Mouse (Mus musculus) layer of hippocampus, postnatal 14 days (tissue): ENCODE data around the gene Pla2g4a. TPM values are rescaled to one million over a fixed set of nuclear protein-coding genes. Genes with fewer than 3 reads are reported as not detected.

Source experiments
- DNase-seq, 2 experiments: peaks; one replicate each; pipeline ENCODE4 v3.0.0; 2021 to 2022; ENCODE audit warnings: low spot score in 2 of 2, mixed read lengths in 1 of 2
- long read RNA-seq, 2 experiments: library from polyadenylated mRNA; stranded (forward); transcript quantifications; one replicate each; pipeline ENCODE4 v2.0.0; 2021
- total RNA-seq, 2 experiments: library from RNA; stranded (reverse); gene quantifications; 2 replicates each; pipeline ENCODE4 v1.2.3; 2021

Gene Pla2g4a
- total RNA-seq: 1 to 10 TPM; 2.1 to 3.3 TPM
- long read RNA-seq, experiment 1, partial matches to known transcripts: 0 of 4 reads
- long read RNA-seq, experiment 1, other reads (novel, unspliced or antisense): 0 of 4 reads
- long read RNA-seq, experiment 2, transcript Pla2g4a-201 (18 exons, 2,856 nt): major isoform, 5 of 5 reads
- long read RNA-seq, experiment 2, partial matches to known transcripts: 0 of 5 reads
- long read RNA-seq, experiment 2, other reads (novel, unspliced or antisense): 0 of 5 reads

DNA sequence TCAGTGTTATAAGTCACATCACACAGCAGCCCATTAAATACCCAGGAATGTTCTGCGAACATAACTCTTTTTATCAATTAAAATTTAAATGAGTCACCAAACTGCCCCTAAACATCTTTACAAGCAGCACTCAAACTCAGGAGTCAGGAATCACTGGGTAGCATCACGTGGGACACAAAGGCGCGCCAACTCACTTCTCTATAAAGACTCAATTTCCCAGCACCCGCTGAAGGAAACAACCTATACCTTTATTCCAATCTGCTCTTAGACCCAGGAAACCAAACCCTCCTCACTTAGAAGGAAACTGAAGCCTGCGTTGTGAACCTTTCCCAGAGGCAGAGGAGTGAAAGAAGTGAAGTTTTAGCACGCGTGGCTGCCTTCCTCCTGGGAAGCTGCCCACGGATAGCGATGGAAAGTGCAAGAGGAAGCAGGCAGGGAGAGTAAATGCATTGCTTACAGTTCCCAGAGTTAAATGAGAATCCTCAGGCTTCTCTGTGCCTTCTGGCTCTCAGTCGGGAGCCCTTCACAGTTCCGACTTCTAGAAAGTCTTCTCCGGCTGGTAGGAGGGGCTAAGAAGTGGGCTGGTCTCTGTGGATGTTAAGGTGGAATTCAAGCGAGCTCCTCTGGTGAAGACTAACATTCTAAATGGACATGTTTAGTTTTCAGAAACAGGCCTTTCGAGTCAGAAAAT, at the start of gene Pla2g4a:
Gene Pla2g4a, minus strand, starts transcription at position 557 of the 691 bp plus-strand sequence.
- peak in 1 of 2 experiments; percentile 13 for DNase-seq

DNA sequence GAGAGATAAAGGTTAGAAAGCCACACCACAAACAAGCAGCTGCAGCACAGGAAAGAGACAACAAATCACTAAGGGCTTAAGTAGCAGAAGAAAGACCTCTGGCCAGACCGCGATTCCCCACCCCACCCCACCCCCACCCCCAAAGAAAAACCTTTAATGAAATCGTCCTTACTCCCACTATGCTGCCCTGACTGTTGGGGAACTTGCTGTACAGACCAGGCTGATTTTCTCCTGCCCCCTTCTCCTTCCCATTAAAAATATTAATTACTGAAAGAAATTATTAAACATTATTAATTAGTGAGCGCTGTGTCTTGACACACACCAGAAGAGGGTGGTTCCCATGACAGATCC, 49.5 kb upstream of the Pla2g4a start:
- DNase-seq: no peak

DNA sequence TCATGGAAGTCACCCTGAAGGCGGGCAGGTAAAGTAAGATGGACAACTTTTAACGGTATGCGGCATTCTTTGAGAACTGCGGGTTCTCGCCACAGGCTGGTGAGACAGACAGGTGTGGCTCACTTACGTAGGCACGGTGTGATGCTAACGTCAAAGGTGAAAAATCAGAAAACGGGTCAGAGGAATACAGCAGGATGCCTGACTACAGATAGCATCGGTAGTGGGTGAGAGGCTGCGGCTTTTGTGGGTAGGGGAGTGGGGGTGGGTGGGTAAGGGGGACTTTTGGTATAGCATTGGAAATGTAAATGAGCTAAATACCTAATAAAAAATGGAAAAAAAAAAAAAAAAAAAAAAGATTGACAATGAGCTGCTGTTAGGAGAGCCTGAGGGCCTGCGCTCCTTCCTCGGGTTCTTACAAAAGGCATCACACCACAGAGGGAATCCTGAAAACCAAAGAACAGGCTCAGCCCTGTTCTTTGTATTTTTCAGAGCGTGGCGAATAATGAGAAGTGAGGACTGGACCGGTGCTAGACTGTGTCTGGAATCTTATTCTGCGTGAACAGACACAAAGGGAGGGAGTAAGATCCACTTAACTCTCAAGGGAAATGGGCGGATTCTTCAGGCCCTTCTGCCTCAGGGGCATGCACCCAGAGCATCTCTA, 49.0 kb upstream of the Pla2g4a start:
- no peak for DNase-seq

DNA sequence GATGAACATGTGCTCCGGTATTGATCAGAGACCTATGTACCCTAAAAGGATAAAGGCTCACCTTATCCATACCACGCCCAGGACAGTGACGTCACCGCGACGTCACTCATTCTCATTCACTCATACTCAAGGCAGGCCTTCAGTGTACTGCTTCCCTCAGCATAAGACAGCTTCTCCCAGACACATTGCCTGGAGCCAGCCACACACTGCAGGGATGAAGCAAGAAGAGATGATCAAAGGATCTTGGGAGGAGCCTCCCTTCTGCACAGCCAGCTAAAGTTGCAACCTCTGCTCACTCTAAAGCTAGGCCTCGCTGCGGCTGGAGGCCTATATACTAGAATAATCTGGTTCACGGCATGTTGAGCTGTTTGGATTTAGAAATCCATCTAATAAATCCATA, 48.0 kb upstream of the Pla2g4a start:
- no peak for DNase-seq

DNA sequence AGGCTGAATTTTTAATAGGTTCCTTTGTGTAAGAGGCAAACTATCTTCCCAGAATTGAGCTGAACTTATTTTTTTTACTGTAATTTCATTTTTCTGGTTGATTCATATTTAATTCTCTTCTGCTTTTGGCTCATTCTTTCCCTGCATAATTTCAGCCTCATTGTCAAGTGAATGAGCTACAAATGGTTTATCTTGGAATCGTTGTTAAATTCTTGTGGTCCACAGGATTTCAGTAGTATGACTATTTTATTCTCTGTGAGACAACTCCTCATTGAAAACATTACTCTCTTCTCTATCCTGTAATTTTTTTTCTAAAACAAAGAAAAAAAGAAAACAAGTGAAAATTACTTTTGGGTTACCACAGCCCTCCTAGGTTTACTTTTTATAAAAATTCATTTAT, 14.5 kb upstream of the Pla2g4a start:
- DNase-seq: no peak

DNA sequence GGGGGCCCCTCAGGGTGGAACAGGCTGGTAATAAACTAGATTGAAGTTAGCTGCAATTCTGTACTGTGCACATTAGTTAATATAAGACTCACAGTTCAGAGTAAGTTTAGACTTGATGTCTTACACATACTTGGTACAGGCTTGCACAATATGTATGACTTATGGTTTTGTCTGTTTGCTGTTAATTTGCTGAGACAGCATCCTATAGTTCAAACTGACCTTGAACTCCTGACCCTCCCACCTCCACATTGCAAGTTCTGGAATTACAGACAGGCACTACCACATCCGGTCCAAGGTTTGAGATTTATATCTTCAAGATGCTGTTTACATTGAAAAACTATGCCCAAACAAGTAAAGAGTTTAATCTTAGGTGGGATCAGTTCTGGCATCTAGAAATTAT, 4.7 kb upstream of the Pla2g4a start:
- DNase-seq: no peak

DNA sequence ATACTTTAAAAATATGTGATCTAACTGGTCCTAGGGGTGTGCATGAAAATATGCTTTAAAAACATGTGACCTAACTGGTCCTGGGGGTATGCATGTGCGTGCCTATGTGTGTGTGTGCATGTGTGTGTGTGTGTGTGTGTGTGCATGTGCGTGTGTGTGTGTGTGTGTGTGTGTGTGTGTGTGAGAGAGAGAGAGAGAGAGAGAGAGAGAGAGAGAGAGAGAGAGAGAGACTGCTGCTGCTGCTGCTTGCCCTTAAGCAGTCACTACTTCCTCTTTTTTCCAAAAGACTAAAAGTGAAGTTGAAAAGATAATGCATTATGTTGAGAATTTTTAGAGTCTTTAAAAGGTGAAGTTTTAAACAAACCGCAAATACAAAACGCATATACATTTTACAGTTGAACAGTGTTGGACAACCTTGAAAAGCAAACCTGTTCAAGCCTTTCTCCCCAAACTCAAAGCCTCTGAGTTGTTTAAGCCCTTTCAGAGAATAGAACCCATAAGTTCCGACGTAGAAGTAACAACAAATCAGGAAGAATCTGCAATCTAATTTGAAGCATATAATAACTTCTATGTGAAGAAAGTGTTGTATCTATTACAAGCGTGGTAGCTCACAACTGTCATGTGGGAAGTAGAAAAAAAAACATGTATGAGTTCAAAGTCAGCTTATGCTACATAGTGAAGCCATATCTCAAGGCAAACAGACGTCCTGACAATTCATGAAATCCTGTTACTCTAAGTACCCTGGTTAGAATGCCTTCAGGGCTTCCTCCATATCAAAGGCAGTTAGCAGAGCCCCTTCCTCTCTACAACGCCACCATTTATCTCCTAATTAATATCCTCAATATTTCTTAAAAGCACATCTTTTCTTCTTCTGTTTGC, 574 bp upstream of the Pla2g4a start:
- DNase-seq: no peak

DNA sequence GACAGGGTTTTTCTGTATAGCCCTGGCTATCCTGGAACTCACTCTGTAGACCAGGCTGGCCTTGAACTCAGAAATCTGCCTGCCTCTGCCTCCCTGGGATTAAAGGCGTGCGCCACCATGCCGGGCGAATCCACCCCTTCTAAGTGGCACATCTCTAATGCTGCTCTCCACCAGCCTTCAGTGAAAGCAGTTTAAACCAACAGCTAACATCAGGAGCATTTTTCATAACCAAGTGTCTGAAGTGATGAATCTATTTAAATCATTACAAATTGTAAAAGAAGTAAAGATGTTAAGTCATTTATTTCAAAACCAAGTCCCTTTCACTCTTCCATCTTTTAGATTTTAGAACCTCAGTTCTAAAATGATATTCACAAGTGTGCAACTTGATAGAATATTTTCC, 839 bp downstream of the Pla2g4a start:
- DNase-seq: no peak

DNA sequence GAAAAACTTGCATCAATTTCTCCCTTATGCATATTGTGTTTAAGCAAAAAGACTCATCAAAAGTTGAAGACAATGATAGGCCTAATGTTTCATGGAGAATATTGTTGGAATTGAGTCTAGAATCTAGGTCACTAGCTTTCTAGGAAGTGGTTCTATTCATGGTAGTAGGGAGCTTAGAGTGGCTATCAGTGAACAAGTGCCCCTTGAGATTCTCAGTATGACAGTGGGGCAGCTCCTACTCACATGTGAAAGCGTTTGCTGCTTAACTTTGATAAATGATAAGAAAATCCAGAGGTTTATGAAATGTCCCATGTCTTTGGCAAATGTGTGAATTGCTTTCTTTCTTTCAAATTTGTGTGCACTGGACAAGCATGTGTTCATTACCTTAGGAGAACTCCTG, 2.0 kb downstream of the Pla2g4a start:
- no peak for DNase-seq

DNA sequence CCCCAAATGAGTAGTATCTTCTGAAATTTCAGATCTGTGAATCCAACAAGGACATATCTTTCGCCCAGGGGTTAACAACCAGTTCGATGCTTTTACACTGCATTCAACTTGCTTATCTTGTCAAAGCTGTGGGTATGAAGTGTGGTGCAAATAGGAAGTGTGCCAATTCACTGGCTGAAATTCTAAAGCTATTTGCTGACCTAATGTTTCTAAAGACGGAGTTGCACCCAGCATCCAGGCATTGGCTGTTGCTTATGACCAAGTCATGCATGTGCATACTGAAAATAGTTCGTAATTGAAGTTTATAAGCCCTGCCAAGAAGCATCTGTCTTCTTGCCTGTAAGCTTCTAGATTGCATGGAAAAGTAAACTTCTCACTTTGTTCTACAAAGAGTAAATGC, 5.6 kb downstream of the Pla2g4a start:
- no peak for DNase-seq

DNA sequence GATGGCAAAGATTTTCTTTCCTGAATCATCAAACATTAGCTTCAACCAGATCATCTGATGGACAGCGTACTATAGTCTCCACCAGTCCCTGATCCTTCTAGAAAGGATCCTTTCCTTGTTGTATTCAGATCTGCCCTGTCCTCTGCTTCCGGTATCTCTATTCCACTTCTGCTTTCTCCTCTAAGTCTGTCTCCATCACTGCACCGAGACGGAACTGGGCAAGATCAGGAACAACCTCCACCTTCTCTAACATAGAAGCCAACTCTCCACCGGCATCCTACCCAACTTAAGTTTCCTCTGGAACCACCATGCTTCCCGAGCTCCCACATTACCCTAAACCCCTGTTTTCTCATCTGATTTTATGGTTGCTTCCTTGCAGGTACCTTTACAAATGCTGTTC, 7.1 kb downstream of the Pla2g4a start:
- no peak for DNase-seq

DNA sequence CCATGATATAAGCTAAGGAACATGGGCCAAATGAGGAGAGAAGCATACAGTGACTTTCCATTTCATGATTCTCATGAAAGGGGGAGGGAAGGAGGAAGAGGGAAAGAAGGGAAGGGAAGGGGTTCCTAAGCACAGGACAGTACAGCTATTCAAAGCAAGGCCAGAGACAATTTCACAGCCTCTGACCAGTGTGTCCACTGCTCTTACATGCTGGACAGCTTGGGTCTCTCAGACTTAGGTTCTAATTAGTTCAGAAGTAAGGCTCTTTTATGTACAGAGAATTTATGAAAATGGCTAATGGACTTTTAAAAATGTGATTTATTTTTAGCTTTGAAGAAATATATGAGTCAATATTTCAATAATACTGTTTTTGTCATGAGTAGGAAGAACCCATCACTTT, 9.0 kb downstream of the Pla2g4a start:
- no peak for DNase-seq

DNA sequence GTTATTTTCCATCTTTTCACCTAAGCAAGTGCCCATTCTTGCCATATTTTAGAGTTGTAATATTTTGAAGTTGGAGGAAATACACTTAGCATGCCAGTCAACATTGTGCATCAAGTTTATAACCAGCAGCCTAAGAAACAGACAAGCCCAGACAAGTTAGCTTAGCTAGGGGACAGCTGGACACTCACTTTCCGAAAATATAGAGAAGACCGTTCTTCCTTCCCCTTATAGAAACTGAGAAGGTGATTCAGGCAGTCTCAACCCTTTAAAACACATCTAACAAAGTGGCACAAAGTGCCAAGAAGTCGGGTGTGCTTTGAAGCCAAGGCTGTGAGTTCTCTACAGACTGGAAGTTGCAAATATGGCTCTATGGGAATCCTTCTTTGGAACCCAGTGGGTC, 10.4 kb downstream of the Pla2g4a start:
- DNase-seq: no peak

DNA sequence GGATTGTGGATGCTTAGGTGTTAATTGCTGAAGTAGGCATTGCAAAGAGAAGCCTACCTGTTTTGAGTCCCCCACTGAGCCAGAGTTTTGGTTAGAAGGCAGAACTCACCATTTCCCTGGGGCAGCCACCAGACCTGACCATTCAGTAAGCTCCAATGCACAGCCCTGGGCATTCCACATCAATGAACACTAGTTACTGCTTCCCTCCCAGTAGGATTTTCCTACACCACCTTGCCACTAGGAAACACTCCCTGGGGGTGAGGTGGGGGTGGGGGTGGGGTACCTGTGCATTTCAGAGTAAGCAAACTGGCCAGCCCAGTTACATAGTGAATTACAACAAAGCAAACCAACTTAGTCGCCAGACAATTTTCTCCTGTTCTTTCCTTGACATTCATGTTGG, 10.8 kb downstream of the Pla2g4a start:
- no peak for DNase-seq

DNA sequence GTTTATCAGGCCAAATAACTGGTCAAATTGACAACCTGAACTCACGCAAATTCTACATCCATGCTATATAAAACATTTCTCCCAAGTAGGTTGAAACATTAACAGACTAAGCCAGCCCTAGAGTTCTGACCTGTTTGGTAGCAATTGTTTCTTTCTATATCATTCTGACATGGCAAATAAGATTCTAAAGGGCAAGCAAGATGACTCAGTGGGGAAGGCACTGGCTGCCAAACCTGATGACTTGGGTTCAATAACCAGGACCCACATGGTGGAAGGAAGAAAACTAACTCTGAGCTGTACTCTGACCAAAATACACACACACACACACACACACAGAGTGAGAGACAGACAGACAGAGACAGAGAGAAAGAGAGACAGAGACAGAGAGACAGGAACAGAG, 11.8 kb downstream of the Pla2g4a start:
- no peak for DNase-seq

DNA sequence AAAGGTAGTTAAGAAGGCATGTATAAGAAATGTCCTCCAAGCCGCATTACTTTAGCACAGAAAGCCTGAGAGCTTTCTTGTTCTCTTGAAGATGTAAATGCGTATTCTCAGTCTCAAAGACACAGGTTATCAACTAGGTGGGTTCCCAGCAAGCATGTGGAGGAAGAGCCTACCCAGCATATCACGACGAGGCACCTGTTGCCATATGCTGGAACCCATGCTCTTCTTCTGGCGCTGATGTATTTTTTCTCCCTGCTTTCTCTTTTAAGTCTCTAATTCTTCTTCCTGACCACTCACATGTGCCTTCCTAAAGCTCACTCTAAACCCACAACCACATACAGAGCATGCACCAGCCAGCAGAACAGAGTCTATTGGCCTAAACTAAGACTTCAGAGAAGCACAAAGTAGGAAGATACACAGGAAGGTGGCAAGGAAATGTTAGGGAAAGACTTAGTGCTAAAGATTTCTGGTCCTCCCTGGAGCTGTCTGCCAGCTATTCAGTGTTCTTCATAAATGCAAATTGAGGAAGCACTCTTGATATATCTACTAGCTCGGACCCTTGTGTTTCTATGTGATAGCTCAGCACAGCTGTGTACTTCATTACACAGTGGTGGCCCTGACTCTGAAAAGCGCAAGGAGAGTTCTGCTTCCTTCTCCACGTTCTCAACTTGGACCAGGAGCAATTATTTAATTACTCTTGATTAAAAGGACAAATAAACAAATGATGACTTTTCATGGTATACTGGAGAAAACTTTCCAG, 12.8 kb downstream of the Pla2g4a start:
- DNase-seq: no peak

DNA sequence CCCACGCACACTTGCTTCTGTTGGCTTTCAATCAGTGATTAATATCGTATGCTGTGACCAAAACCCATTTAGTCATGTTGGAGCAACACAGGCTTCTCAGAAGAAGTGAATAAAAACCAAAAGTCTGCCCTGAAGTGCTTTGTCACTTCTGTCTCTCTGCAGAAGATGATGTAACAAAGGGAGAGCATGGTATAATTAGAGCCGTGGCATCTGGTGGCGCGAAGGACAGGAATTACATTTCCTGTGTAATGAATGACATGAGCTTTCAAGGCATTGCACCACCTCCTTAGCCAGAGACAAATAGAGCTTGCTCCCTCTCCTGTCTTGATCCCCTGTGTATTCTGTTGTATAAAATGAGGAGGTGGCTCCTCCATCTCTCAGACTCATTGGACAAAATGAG, 14.1 kb downstream of the Pla2g4a start:
- no peak for DNase-seq

DNA sequence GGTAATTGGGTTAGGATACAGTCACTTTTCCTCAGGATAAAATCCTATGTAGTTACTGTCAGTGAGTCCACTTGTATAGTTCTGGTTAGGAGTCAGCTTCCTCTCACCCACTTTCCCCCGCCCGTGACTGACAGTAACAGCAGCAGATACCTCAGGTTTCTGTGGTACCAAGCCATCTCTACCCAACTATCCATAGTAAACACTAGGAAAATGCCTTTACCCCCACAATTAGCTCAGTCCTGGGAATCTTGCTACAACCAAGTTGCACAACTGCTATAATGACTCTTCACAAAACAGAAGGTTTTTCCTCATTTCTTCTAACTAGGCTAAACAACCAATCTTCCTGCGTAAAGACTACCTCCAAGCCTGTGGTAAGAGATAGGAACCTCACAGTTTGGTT, 14.7 kb downstream of the Pla2g4a start:
- no peak for DNase-seq

DNA sequence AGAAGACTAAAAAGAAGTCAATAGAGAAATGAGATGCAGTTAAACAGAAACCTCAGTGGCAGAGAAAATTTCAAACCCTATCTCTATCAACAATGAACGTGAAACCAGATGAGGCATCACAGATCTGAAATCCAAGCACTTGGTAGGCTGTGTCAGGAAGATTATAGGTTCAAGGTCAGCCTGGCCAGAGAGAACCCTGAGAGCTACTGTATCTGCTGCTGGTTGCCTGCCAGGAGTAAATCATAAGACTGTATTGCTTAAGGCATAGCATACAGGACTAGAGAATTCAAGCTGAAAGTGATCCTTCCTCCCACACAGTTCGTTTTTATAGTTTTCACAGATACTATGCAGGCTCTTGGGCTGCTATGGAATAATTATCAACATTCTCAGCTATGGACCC, 17.5 kb downstream of the Pla2g4a start:
- no peak for DNase-seq

DNA sequence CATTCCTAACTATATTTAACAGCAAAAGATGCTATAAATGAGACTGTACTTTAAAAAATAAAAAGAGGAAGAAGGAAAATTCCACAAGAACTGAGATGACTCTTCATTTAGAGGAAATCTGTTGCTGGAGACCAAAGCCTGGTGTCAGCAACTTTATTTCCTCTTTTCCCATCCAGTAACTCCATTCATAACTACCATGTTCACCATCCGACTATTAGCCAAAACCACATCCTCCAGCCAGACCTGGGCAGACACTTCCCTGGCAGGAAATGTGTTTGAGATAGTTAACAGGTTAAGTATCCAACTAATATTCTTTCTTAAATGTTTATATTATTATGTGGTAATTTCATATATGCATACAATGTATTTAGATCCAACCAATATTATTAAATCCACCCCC, 20.8 kb downstream of the Pla2g4a start:
- no peak for DNase-seq
